Mouse (Mus musculus) heart, embryonic 14.5 days (tissue): ENCODE results near the gene Myo1d. TPM values are rescaled to one million over a fixed set of nuclear protein-coding genes. Genes with fewer than 3 reads are reported as not detected.

Experiments
- ATAC-seq: fragments of 200-750 bp; cut with Nextera tagmentation; 2 replicates; pipeline ENCODE4 v1.8.0; 2017; ENCODE audit warnings: low read depth, moderate TSS enrichment; ENCODE audit not compliant: insufficient number of reproducible peaks, insufficient read depth, low FRiP score
- H3K27ac ChIP-seq, 2 experiments: fragments of 200-500 bp in 1 of 2; fragments of 300-500 bp in 1 of 2; sonication (generic) in 1 of 2; replicated peaks in 1 of 2; 2 replicates each; pipeline ENCODE4 v1.5.1; 2012 to 2014; ENCODE audit warnings: low read depth in 2 of 2, low read length in 2 of 2, control low read depth in 1 of 2, mild to moderate bottlenecking in 1 of 2, mixed read lengths in 1 of 2; ENCODE audit not compliant: control insufficient read depth in 1 of 2, insufficient read depth in 1 of 2
- H3K27me3 ChIP-seq: fragments of 300-500 bp; sonication (generic); 2 replicates; pipeline ENCODE4 v1.6.1; 2014; ENCODE audit warnings: mild to moderate bottlenecking, low read length, control low read depth; ENCODE audit not compliant: control insufficient read depth, insufficient read depth
- H3K36me3 ChIP-seq: fragments of 300-500 bp; sonication (generic); 2 replicates; pipeline ENCODE4 v1.6.1; 2014; ENCODE audit warnings: mild to moderate bottlenecking, control low read depth, low read length, mixed read lengths; ENCODE audit not compliant: control insufficient read depth, insufficient read depth
- H3K4me1 ChIP-seq, 2 experiments: fragments of 200-500 bp in 1 of 2; fragments of 300-500 bp in 1 of 2; sonication (generic) in 1 of 2; 2 replicates each; pipeline ENCODE4 v1.6.1; 2012 to 2014; ENCODE audit warnings: low read length in 2 of 2, control low read depth in 1 of 2, mixed read lengths in 1 of 2; ENCODE audit not compliant: control insufficient read depth in 2 of 2, insufficient read depth in 2 of 2
- H3K4me2 ChIP-seq: fragments of 300-500 bp; sonication (generic); 2 replicates; pipeline ENCODE4 v1.6.1; 2014; ENCODE audit warnings: mild to moderate bottlenecking, low read length
- H3K4me3 ChIP-seq, 2 experiments: fragments of 200-500 bp in 1 of 2; fragments of 300-500 bp in 1 of 2; sonication (generic) in 1 of 2; 2 replicates each; pipeline ENCODE4 v1.5.1; 2012 to 2014; ENCODE audit warnings: low read length in 2 of 2, mild to moderate bottlenecking in 2 of 2, control low read depth in 1 of 2, low read depth in 1 of 2, moderate library complexity in 1 of 2; ENCODE audit not compliant: control insufficient read depth in 1 of 2, insufficient read depth in 1 of 2
- H3K9ac ChIP-seq: fragments of 300-500 bp; sonication (generic); 2 replicates; pipeline ENCODE4 v1.6.1; 2014; ENCODE audit warnings: mild to moderate bottlenecking, low read length
- H3K9me3 ChIP-seq: fragments of 300-500 bp; sonication (generic); 2 replicates; pipeline ENCODE4 v1.6.1; 2016; ENCODE audit warnings: low read length, control low read depth; ENCODE audit not compliant: control insufficient read depth
- WGBS: fragments of 180-500 bp; shearing (Covaris S2); extraction: QIAGEN DNeasy Blood & Tissue Kit; methylation state at CpG from one replicate; pipeline ENCODE4 v1.1.7; 2014; 5-methylcytosine and 5-hydroxymethylcytosine counted together
- polyA plus RNA-seq: library from polyadenylated mRNA; unstranded; fragments of >200 nt; fragmentation: Nextera tagmentation; extraction: Ambion mirVana; gene quantifications from 2 replicates; pipeline ENCODE4 v1.2.1, GENCODE M21; 2014

The Myo1d gene
- polyA plus RNA-seq, 1 experiment from 2014 or later, result 9.6 TPM

DNA sequence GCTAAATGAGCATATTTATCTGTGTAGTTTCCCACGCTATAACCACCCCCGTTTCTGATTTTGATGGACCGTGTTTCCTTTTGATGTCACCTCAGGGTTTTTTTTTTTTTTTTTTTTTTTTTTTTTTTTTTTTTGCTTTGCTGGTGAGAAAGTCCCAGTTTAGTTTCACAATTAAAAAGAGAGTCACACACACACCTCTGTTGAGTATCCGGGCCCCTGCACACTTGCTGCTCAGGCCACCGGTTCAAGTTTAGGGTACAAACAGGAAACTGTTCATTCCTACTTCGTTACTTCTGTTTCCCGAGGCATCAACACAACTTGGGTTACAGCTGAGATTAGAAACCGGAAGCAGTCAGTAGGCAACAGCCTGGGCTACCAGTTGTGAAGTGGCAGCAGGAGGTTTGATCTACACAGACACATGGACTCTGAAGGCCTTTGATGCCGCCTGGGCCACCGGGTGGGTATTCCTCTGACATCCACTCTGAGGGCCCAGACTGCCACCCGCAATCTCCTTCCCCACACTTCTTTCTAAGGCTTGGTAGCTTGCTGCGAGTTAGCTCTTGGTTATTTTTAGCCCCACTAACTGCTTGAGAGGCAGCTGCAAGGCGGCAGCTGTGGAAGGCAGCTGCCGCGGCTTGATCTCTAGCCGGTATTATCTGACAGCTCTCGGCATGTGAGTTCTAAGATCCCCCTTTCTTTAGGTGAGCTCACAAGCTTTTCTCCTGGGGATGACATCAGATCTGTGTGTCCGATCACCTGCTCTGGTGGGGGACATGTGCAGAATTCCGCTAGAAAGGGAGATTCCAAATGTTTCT lies 271.3 kb downstream of the Myo1d start:
- Histone ChIP-seq H3K4me3 (peak overlapping the region; percentile 5 to 14; a peak in 3 of 4 replicates), H3K4me2 (peak overlapping the region; percentile 55), H3K27ac (peak overlapping the region; percentile 67 to 76), H3K9ac (0 out of 2 replicates have a peak overlapping the region, but pooled peaks have one; percentile 3), H3K27me3 (no peaks in the 10 kb centered on the region), H3K9me3 (no peaks in the 10 kb centered on the region), H3K36me3 (no peaks in the 10 kb centered on the region), H3K4me1 (peaks cover 22 to 25% of the 10 kb centered on the region in 2 experiments)
- WGBS, result 15% methylated on average over 19 of the region's 19 CpGs
- ATAC-seq, result no peak

DNA sequence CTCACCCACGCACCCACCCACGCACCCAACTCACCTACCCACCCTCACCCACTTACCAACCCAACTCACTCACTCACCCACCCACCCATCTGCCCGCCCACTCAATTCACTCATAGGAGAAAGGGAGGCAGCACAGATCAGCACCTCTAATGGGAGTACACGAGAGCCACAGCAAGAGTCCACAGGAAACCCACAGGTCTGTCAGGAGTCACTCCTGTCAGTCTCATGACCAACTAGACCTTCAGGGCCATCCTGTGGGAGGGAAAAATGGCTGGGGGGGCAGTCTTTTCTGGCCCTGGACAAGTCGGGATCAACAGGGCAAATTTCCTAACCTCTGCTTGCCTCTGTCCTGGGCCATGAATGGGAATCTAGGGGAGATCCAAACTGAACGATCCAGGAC lies 272.0 kb downstream of the Myo1d start:
- WGBS, result 81% methylated on average over 6 of the region's 6 CpGs
- H3K9me3 ChIP-seq, result no peaks in the 10 kb centered on the region
- no peaks in the 10 kb centered on the region for H3K27me3 ChIP-seq
- ATAC-seq, result no peak
- no peak overlapping the region for H3K4me3 ChIP-seq
- no peak overlapping the region for H3K4me2 ChIP-seq
- H3K4me1 ChIP-seq, result peaks cover 22 to 25% of the 10 kb centered on the region in 2 experiments
- H3K9ac ChIP-seq, result no peak overlapping the region
- no peaks in the 10 kb centered on the region for H3K36me3 ChIP-seq
- no peak overlapping the region for H3K27ac ChIP-seq

DNA sequence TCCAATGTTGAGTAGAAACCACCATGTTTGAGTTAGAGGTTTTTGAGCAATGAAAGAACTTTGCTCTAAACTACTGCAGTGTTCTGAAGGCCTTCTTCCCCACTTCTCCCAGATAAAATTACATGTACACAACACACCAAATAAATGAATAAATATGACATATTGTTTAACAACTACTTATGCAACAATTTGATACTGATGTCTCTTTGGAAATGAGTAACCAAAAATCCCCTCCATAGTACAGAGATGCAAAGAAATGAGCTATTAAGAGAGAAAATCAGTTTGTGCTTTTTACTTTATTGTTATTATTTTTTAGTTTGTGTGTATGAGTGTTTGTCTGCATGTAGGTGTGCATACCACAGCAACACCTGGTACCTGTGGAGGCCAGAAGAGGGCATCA lies 273.3 kb downstream of the Myo1d start:
- Histone ChIP-seq H3K4me1 (peaks cover 22 to 25% of the 10 kb centered on the region in 2 experiments), H3K27ac (no peak overlapping the region), H3K9me3 (no peaks in the 10 kb centered on the region), H3K27me3 (no peaks in the 10 kb centered on the region), H3K36me3 (no peaks in the 10 kb centered on the region), H3K4me3 (no peak overlapping the region), H3K4me2 (no peak overlapping the region), H3K9ac (no peak overlapping the region)
- ATAC-seq, result no peak

DNA sequence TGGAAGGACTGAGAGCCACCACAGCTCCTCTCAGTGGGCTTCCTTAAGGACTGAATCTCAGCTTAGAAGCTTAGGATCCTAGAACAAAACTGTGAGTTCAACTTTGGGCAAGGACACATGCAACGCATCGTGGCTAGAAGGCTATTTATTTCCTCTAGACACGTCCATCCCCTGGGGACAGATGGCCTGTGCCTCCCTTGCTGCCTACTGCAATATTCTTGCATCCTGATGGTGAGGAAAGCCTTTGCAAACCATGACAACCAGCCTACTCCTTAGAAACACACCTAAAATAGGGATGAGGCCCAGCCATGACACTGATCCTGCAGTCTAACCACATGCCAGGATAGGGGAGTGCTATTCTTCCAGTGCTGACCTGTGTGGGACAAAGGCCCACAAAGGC lies 274.2 kb downstream of the Myo1d start:
- H3K27ac ChIP-seq, result no peak overlapping the region
- ATAC-seq, result no peak
- H3K4me3 ChIP-seq, result no peak overlapping the region
- H3K36me3 ChIP-seq, result no peaks in the 10 kb centered on the region
- no peaks in the 10 kb centered on the region for H3K27me3 ChIP-seq
- no peak overlapping the region for H3K9ac ChIP-seq
- peaks cover 22 to 25% of the 10 kb centered on the region in 2 experiments for H3K4me1 ChIP-seq
- WGBS, result 78% methylated on average over 3 of the region's 3 CpGs
- no peak overlapping the region for H3K4me2 ChIP-seq
- H3K9me3 ChIP-seq, result no peaks in the 10 kb centered on the region

DNA sequence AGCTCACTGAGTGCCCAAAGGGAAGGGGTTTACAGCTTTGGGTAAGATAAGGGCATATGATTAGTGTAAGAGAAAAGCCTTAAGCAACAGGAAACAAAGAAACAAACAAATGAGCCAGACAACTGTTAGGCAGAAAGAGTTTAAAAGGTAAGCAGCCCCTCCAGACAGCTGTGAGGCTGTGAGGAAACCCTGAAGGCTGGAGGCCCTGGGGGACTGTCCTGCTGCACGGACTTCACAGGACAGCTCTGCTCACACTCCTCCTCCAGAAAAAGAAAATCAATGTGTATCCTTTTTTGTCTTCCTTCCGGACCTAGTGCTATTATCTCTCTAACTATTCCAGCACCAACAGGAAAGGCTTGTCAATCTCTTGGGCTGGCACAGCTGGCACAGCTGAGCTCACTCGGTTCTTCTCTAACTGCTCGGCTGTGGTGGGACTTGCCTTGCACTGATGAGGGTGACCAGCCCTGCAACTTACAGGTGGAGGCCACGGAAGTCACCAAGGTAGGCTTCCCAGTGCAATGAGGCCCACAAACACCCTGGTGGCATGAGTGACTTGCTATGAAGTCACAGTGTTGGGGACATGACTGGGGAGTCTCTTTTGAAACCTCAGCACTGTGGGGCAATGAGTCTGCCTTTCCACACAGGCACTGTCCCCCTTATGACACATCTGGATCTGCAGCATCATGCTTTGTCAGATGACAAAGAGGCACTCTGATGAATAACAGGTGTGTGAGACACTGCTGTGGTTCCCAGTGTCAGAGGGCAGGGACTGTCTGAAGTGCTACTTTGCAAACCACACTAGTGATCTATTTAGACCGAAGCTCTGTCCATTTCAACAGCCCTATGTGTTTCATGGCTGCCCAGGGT lies 275.1 kb downstream of the Myo1d start:
- Histone ChIP-seq H3K36me3 (no peaks in the 10 kb centered on the region), H3K4me3 (no peak overlapping the region), H3K9me3 (no peaks in the 10 kb centered on the region), H3K4me2 (no peak overlapping the region), H3K9ac (no peak overlapping the region), H3K4me1 (peaks cover 22 to 25% of the 10 kb centered on the region in 2 experiments), H3K27ac (no peak overlapping the region), H3K27me3 (no peaks in the 10 kb centered on the region)
- no peak for ATAC-seq
- 41% methylated on average over 6 of the region's 6 CpGs for WGBS

DNA sequence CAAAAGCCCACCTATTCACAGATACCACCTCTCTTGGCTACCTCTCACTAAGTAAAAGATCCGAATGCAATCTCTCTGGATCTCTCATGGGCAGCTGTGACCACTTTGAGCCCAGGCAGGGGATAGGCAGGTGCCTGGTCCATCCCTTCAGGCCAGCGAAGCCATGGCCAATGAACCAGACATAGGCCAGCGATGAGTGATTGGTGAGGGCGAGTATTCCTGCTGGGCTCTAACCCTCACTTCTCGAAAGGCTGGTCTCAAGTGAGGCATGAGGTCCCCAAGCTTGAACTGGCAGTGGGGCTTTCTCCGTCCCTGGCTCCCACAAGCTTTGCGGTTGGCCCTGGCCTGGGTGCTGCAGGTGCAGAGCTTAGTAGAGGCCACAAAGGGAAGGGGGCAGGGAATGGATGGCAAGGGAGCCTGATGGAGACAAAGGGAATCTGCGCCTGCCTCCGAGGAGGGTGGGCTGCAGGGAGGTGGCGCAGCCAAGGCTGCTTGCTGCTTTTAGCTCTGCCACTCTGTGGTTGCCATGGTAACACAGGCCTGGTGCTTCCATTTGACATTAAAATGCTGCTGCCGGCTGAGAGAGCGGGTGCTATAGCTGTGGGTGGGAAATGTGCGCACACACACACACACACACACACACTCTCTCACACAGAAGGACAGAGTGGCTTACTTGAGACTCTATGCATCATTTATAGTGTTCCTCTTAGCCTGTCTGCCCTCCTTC lies 275.9 kb downstream of the Myo1d start:
- Histone ChIP-seq H3K9me3 (no peaks in the 10 kb centered on the region), H3K36me3 (no peaks in the 10 kb centered on the region), H3K4me2 (no peak overlapping the region), H3K4me3 (no peak overlapping the region), H3K27ac (no peak overlapping the region), H3K9ac (no peak overlapping the region), H3K27me3 (no peaks in the 10 kb centered on the region), H3K4me1 (peaks cover 24 to 29% of the 10 kb centered on the region in 2 experiments)
- ATAC-seq, result no peak
- WGBS, result 49% methylated on average over 13 of the region's 13 CpGs

DNA sequence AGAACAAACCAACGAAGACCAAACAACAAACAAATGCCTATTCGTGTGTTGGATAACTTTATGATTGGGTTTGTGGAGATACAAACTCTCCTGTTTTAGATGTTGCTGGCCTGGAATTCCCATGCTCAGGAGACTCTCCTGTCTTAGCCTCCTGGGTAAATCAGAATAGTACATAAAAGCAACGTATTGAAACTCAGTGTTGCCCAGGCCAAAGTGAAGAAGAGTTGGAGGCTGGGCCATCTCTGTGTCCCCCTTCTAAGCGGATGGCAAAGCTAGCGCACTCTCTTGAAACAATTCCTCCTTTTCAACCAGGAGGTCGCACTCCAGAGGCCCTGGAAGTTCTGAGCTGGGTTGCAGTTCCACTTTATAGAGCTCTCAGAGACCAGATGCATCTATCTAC lies 276.5 kb downstream of the Myo1d start:
- Histone ChIP-seq H3K9ac (no peak overlapping the region), H3K4me1 (peaks cover 23 to 30% of the 10 kb centered on the region in 2 experiments), H3K9me3 (no peaks in the 10 kb centered on the region), H3K27ac (no peak overlapping the region), H3K4me2 (no peak overlapping the region), H3K36me3 (no peaks in the 10 kb centered on the region), H3K27me3 (no peaks in the 10 kb centered on the region), H3K4me3 (no peak overlapping the region)
- ATAC-seq, result no peak
- 89% methylated on average over 6 of the region's 6 CpGs for WGBS
